Mouse (Mus musculus) brain, embryonic 14.5 days (tissue): ENCODE measurements around the gene Vmn1r171. TPM values are rescaled to one million over a fixed set of nuclear protein-coding genes. Genes with fewer than 3 reads are reported as not detected.
"Not testable (repeated sequence)": the region's sequence is repeated elsewhere in the genome, so short reads cannot be mapped to it uniquely, and the experiment has no call there.

Source experiments
- DNase-seq: peaks from one replicate; pipeline ENCODE4 v3.0.0-alpha.2; 2011; ENCODE audit warnings: low read depth
- CTCF ChIP-seq: fragments of 200-500 bp; IDR thresholded peaks from 2 replicates; pipeline ENCODE4 v1.5.1; 2012; ENCODE audit warnings: inconsistent platforms, mild to moderate bottlenecking, moderate library complexity, borderline replicate concordance; ENCODE audit not compliant: insufficient read depth, insufficient read length; ENCODE audit errors: extremely low read depth
- POLR2A ChIP-seq: fragments of 200-500 bp; IDR thresholded peaks from 2 replicates; pipeline ENCODE4 v1.6.1; 2012; ENCODE audit warnings: mild to moderate bottlenecking, inconsistent platforms, borderline replicate concordance; ENCODE audit not compliant: poor library complexity, insufficient read depth, insufficient read length, severe bottlenecking; ENCODE audit errors: extremely low read depth
- polyA plus RNA-seq: library from polyadenylated mRNA; depleted of rRNA; stranded (reverse); fragments of >200 nt; gene quantifications from 2 replicates; pipeline ENCODE4 v1.2.3, GENCODE M21; 2012; rRNA removed

Vmn1r171 gene
- polyA plus RNA-seq: not detected in 2 replicates

GRCm38 (mm10) chr7:23630422-23630821, at the start of gene Vmn1r171:
Gene Vmn1r171 (plus strand): TSS chr7:23630722.
- DNase-seq: no peak
- no peak for TF ChIP-seq POLR2A
- no peak for TF ChIP-seq CTCF

- not testable (repeated sequence) for DNase-seq
Measured at GRCm38 (mm10) chr7:23605875-23606274, 24.6 kb upstream of the Vmn1r171 start, which contains the start of gene Vmn1r170. Gene Vmn1r170 (plus strand): TSS chr7:23606175.

GRCm38 (mm10) chr7:23658016-23658415, 27.5 kb downstream of the Vmn1r171 start, which contains the start of gene Vmn1r172:
Gene Vmn1r172 (plus strand): TSS chr7:23658316.
- DNase-seq: no peak
- TF ChIP-seq POLR2A (no peak), CTCF (no peak)

Other genes with a start within 250 kb of the Vmn1r171 start
- gene Nlrp5, start 244.8 kb upstream of the Vmn1r171 start, polyA plus RNA-seq: not detected in 2 replicates
- not detected in 2 replicates for gene Vmn1r167, start 123.5 kb upstream of the Vmn1r171 start, polyA plus RNA-seq
- gene Vmn1r168, start 91.0 kb upstream of the Vmn1r171 start, polyA plus RNA-seq: not detected in 2 replicates
- gene Vmn1r169, start 55.2 kb upstream of the Vmn1r171 start, polyA plus RNA-seq: not detected in 2 replicates
- not detected in 2 replicates for gene Vmn1r170, start 24.5 kb upstream of the Vmn1r171 start, polyA plus RNA-seq
- not detected in 2 replicates for gene Vmn1r172, start 27.6 kb downstream of the Vmn1r171 start, polyA plus RNA-seq
- not detected in 2 replicates for gene Vmn1r173, start 70.0 kb downstream of the Vmn1r171 start, polyA plus RNA-seq
- gene Vmn1r174, start 121.5 kb downstream of the Vmn1r171 start, polyA plus RNA-seq: not detected in 2 replicates
- gene Vmn1r175, start 179.9 kb downstream of the Vmn1r171 start, polyA plus RNA-seq: not detected in 2 replicates
- not detected in 2 replicates for gene Vmn1r176, start 206.7 kb downstream of the Vmn1r171 start, polyA plus RNA-seq
- gene Vmn1r177, start 235.7 kb downstream of the Vmn1r171 start, polyA plus RNA-seq: not detected in 2 replicates